Mouse (Mus musculus): Measurements from ENCODE around the gene Fgl2.

DNA sequence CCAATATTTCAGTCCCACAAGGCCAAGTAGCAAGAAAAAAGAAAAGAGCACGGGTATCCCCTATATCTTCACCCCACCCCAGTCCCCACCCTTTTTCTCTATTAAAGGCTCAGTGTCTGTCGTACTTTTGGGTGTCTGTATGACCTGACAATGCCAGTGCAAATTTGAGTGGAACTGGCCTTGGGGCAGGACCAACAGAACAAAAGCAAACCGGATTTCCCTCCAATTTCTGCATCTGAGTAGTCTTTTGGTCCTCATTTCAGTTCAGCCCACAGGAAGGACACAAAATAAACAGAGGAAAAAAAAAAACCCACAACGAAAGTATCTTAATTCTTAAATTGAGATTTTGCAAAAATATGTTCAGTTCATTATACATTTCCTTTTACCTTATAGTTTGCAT is 46.2 kb downstream of the Fgl2 start:
- TF ChIP-seq POLR2A (IDR thresholded peaks at IDR 0.05; ENCODE audit: low read depth, low read length) (no peak), CTCF (IDR thresholded peaks at IDR 0.05; ENCODE audit: borderline replicate concordance, insufficient read depth, low read length) (no peak)
